Mouse (Mus musculus) CH12.LX (cell line): ENCODE measurements around the gene Zc3h12c. TPM values are rescaled to one million over a fixed set of nuclear protein-coding genes. Genes with fewer than 3 reads are reported as not detected.
A peak's percentile ranks its signal among the peaks of the same experiment; 100 is the strongest.

Experiments used
- DNase-seq: peaks from one replicate; pipeline ENCODE4 v3.0.0-alpha.2; 2013; ENCODE audit errors: extremely low read depth
- H3K27ac ChIP-seq: 2 replicates; pipeline ENCODE4 v1.5.1; 2012; ENCODE audit warnings: low read depth, mild to moderate bottlenecking, control low read depth, moderate library complexity; ENCODE audit not compliant: insufficient read depth
- H3K27me3 ChIP-seq: replicated peaks from 2 replicates; pipeline ENCODE3; 2012; ENCODE audit warnings: inconsistent platforms
- H3K36me3 ChIP-seq, 2 experiments: replicated peaks in 1 of 2; 2 replicates each; pipeline versions ENCODE3 to v1.6.1; 2012; ENCODE audit warnings: inconsistent platforms in 1 of 2, low read length in 1 of 2, mild to moderate bottlenecking in 1 of 2, mixed read lengths in 1 of 2, moderate library complexity in 1 of 2; ENCODE audit not compliant: control insufficient read depth in 1 of 2, insufficient read depth in 1 of 2
- H3K4me1 ChIP-seq, 2 experiments: 2 replicates each; pipeline ENCODE4 v1.6.1; 2012; ENCODE audit warnings: inconsistent platforms in 1 of 2, moderate library complexity in 1 of 2; ENCODE audit not compliant: insufficient read depth in 2 of 2, control insufficient read depth in 1 of 2
- H3K4me2 ChIP-seq: 2 replicates; pipeline ENCODE4 v1.6.1; 2012; ENCODE audit warnings: low read depth, mild to moderate bottlenecking, control low read depth; ENCODE audit not compliant: poor library complexity, insufficient read depth, severe bottlenecking
- H3K4me3 ChIP-seq, 3 experiments: fragments of 150-350 bp in 1 of 3; sonication (generic) in 1 of 3; replicated peaks in 1 of 3; 2 replicates each; pipeline versions ENCODE3 to v1.5.1; 2011 to 2012; ENCODE audit warnings: low read depth in 2 of 3, low read length in 2 of 3, mild to moderate bottlenecking in 2 of 3, moderate library complexity in 2 of 3, control low read depth in 1 of 3, improper control_type of control experiment in 1 of 3, inconsistent platforms in 1 of 3, mixed read lengths in 1 of 3; ENCODE audit not compliant: poor library complexity in 1 of 3
- H3K79me2 ChIP-seq: replicated peaks from 2 replicates; pipeline ENCODE4 v1.6.1; 2012; ENCODE audit warnings: mild to moderate bottlenecking, moderate library complexity; ENCODE audit not compliant: control insufficient read depth, poor library complexity, insufficient read depth, severe bottlenecking; ENCODE audit errors: extremely low read depth
- H3K9ac ChIP-seq: 2 replicates; pipeline ENCODE4 v1.6.1; 2012; ENCODE audit warnings: low read depth, mild to moderate bottlenecking, control low read depth, moderate library complexity; ENCODE audit not compliant: insufficient read depth
- H3K9me3 ChIP-seq: replicated peaks from 2 replicates; pipeline ENCODE3; 2012; ENCODE audit warnings: low read length, inconsistent platforms, mixed read lengths
- BHLHE40 ChIP-seq: IDR thresholded peaks from 2 replicates; pipeline ENCODE4 v1.6.1; 2011; ENCODE audit warnings: mild to moderate bottlenecking, low read depth, low read length, improper control_type of control experiment
- CHD1 ChIP-seq: IDR thresholded peaks from 2 replicates; pipeline ENCODE4 v1.6.1; 2012; ENCODE audit warnings: low read depth, low read length, improper control_type of control experiment, inconsistent platforms
- CHD2 ChIP-seq: IDR thresholded peaks from 2 replicates; pipeline ENCODE4 v1.6.1; 2011; ENCODE audit warnings: low read length, improper control_type of control experiment
- CTCF ChIP-seq, 2 experiments: IDR thresholded peaks in 1 of 2; conservative IDR thresholded peaks in 1 of 2; 2 replicates each; pipeline ENCODE4 v1.5.1; 2011 to 2012; ENCODE audit warnings: low read depth in 2 of 2, low read length in 2 of 2, improper control_type of control experiment in 1 of 2, inconsistent platforms in 1 of 2, mild to moderate bottlenecking in 1 of 2, moderate library complexity in 1 of 2
- E2F4 ChIP-seq: IDR thresholded peaks from 2 replicates; pipeline ENCODE4 v1.6.1; 2011; ENCODE audit warnings: low read depth, low read length, improper control_type of control experiment; ENCODE audit not compliant: insufficient replicate concordance
- ELF1 ChIP-seq: IDR thresholded peaks from 2 replicates; pipeline ENCODE4 v1.6.1; 2014; ENCODE audit warnings: low read depth, mild to moderate bottlenecking, inconsistent platforms, low read length, improper control_type of control experiment
- JUN ChIP-seq: IDR thresholded peaks from 2 replicates; pipeline ENCODE4 v1.6.1; 2011; ENCODE audit warnings: low read depth, mild to moderate bottlenecking, low read length, improper control_type of control experiment, moderate library complexity; ENCODE audit not compliant: insufficient read depth
- JUND ChIP-seq: conservative IDR thresholded peaks from 2 replicates; pipeline ENCODE4 v1.6.1; 2011; ENCODE audit warnings: low read depth, low read length, improper control_type of control experiment
- MAFK ChIP-seq: IDR thresholded peaks from 2 replicates; pipeline ENCODE4 v1.6.1; 2011; ENCODE audit warnings: low read length, improper control_type of control experiment; ENCODE audit not compliant: insufficient replicate concordance
- MAZ ChIP-seq: IDR thresholded peaks from 2 replicates; pipeline ENCODE4 v1.6.1; 2012; ENCODE audit warnings: low read depth, mild to moderate bottlenecking, inconsistent platforms, low read length, improper control_type of control experiment, moderate library complexity
- NELFE ChIP-seq: IDR thresholded peaks from 2 replicates; pipeline ENCODE4 v1.6.1; 2011; ENCODE audit warnings: low read depth, low read length, improper control_type of control experiment
- PAX5 ChIP-seq: IDR thresholded peaks from 2 replicates; pipeline ENCODE4 v1.6.1; 2012; ENCODE audit warnings: low read length, inconsistent platforms, mixed read lengths
- POLR2A ChIP-seq: IDR thresholded peaks from 2 replicates; pipeline ENCODE4 v1.6.1; 2011; ENCODE audit warnings: low read depth, mild to moderate bottlenecking, improper control_type of control experiment, low read length
- POLR2AphosphoS2 ChIP-seq: IDR thresholded peaks from 2 replicates; pipeline ENCODE4 v1.6.1; 2011; ENCODE audit warnings: low read depth, low read length, improper control_type of control experiment
- RAD21 ChIP-seq: IDR thresholded peaks from 2 replicates; pipeline ENCODE4 v1.6.1; 2011; ENCODE audit warnings: low read depth, mild to moderate bottlenecking, low read length, improper control_type of control experiment, moderate library complexity
- SIN3A ChIP-seq: IDR thresholded peaks from 2 replicates; pipeline ENCODE4 v1.6.1; 2012; ENCODE audit warnings: low read length, improper control_type of control experiment, inconsistent platforms
- SMC3 ChIP-seq: IDR thresholded peaks from 2 replicates; pipeline ENCODE4 v1.6.1; 2011; ENCODE audit warnings: low read depth, low read length, improper control_type of control experiment
- TBP ChIP-seq: conservative IDR thresholded peaks from 2 replicates; pipeline ENCODE4 v1.6.1; 2011; ENCODE audit warnings: low read depth, low read length, improper control_type of control experiment
- TCF12 ChIP-seq: IDR thresholded peaks from 2 replicates; pipeline ENCODE4 v1.6.1; 2014; ENCODE audit warnings: low read depth, mild to moderate bottlenecking, inconsistent platforms, low read length, improper control_type of control experiment
- USF2 ChIP-seq: conservative IDR thresholded peaks from 2 replicates; pipeline ENCODE4 v1.6.1; 2011; ENCODE audit warnings: low read depth, low read length, improper control_type of control experiment
- ZKSCAN1 ChIP-seq: IDR thresholded peaks from 2 replicates; pipeline ENCODE4 v1.6.1; 2012; ENCODE audit warnings: low read depth, inconsistent platforms, low read length, improper control_type of control experiment, borderline replicate concordance
- ZNF384 ChIP-seq: IDR thresholded peaks from 2 replicates; pipeline ENCODE4 v1.6.1; 2012; ENCODE audit warnings: low read depth, low read length, improper control_type of control experiment, inconsistent platforms
- dilution Hi-C: fragments of 300-500 bp; cut with MboI; formaldehyde crosslinking; loops from 2 replicates; pipeline ENCODE4 v1.14.3; 2020; ENCODE audit warnings: low sequenced_read_pairs; ENCODE audit not compliant: extremely low pct_unique_long_range_greater_than_20kb, extremely low pct_ligation_motif_present
- in situ Hi-C: fragments of 300-500 bp; cut with MboI; formaldehyde crosslinking; loops from 3 replicates; pipeline ENCODE4 v1.14.3; 2019; ENCODE audit warnings: low sequenced_read_pairs, low pct_ligation_motif_present, low pct_unique_long_range_greater_than_20kb, mixed read lengths
- polyA plus RNA-seq: library from polyadenylated mRNA; unstranded; fragments of >175 nt; gene quantifications from 2 replicates; pipeline ENCODE4 v1.2.1, GENCODE M21; 2012; ENCODE audit warnings: low read depth; ENCODE audit not compliant: insufficient read length
- total RNA-seq, 2 experiments: library from RNA; depleted of rRNA; stranded (reverse); fragments of 300-350 nt in 1 of 2; fragments of >200 nt in 1 of 2; gene quantifications; 2 replicates each; pipeline ENCODE4 v1.2.3; 2012 to 2014

The Zc3h12c gene
- total and polyA plus RNA-seq, 3 experiments = 11.2 to 36.1 (median 21.7) TPM

- TF ChIP-seq TCF12 = no peak
- no peak for TF ChIP-seq CHD2
- TF ChIP-seq E2F4 = no peak
- TF ChIP-seq SMC3 = no peak
- no peak for TF ChIP-seq POLR2AphosphoS2
- no peak for TF ChIP-seq BHLHE40
- TF ChIP-seq CTCF (conservative IDR thresholded peaks at IDR 0.05 in 1 of 2, IDR thresholded peaks at IDR 0.05 in 1 of 2; ENCODE audit: low read depth in 2 of 2, low read length in 2 of 2) = no peak
- no peak for TF ChIP-seq ZNF384
- TF ChIP-seq TBP = no peak
- no peak for TF ChIP-seq JUND
- TF ChIP-seq USF2 = no peak
- no peak for TF ChIP-seq POLR2A
- no peak for TF ChIP-seq CHD1
- TF ChIP-seq SIN3A = no peak
- no peak for TF ChIP-seq JUN
- no peak for TF ChIP-seq ZKSCAN1
- no peak for TF ChIP-seq MAZ
- TF ChIP-seq PAX5 = no peak
- TF ChIP-seq ELF1 = no peak
- Histone ChIP-seq H3K4me1 (peaks cover 10 to 48% of the 10 kb centered on the region in 2 experiments; a peak in 3 of 4 replicates), H3K9me3 (no peaks in the 10 kb centered on the region), H3K9ac (peak overlapping the region; percentile 13), H3K4me3 (peak overlapping the region in 2 of 3 experiments; percentile 64 to 94), H3K4me2 (peak overlapping the region; percentile 44), H3K79me2 (peaks cover 24% of the 10 kb centered on the region), H3K36me3 (no peaks in the 10 kb centered on the region), H3K27me3 (no peaks in the 10 kb centered on the region), H3K27ac (no peak overlapping the region; the same call in 1 of the 2 replicates)
- dilution Hi-C loops (no loop called here), in situ Hi-C loops (loop anchor here (10.0 kb wide), 1 partner anchor 184 kb away; no protein-coding TSS in a partner anchor)
- DNase-seq = no peak
Measured at GRCm38 (mm10) chr9:52170671-52171070, 2.3 kb upstream of the Zc3h12c start.

- Histone ChIP-seq H3K4me2 (peak overlapping the region; percentile 57; the same call in 1 of the 2 replicates), H3K36me3 (no peaks in the 10 kb centered on the region), H3K9ac (peak overlapping the region; percentile 23; the same call in 1 of the 2 replicates), H3K27ac (peak overlapping the region; percentile 40), H3K79me2 (peaks cover 30% of the 10 kb centered on the region), H3K4me3 (peak overlapping the region; percentile 22 to 94 (median 64)), H3K27me3 (no peaks in the 10 kb centered on the region), H3K9me3 (no peaks in the 10 kb centered on the region), H3K4me1 (peaks cover 10 to 42% of the 10 kb centered on the region in 2 experiments; a peak in 3 of 4 replicates)
- no peak for TF ChIP-seq CHD2
- no peak; the same call in 1 of the 2 replicates for TF ChIP-seq RAD21
- no peak for TF ChIP-seq MAFK
- TF ChIP-seq NELFE = no peak
- DNase-seq = no peak
- dilution Hi-C loops = no loop called here
- in situ Hi-C loops = loop anchor here (10.0 kb wide), 1 partner anchor 185 kb away; no protein-coding TSS in a partner anchor
Measured at GRCm38 (mm10) chr9:52170131-52170530, 1.8 kb upstream of the Zc3h12c start.
